Mouse (Mus musculus) limb, embryonic 11.5 days (tissue): Measurements from ENCODE around the gene Hoxa4. TPM values are rescaled to one million over a fixed set of nuclear protein-coding genes. Genes with fewer than 3 reads are reported as not detected.
A peak's percentile ranks its signal among the peaks of the same experiment; 100 is the strongest.

ENCODE experiments used
- ATAC-seq: fragments of 200-750 bp; cut with Nextera tagmentation; 2 replicates; pipeline ENCODE4 v1.8.0; 2017; ENCODE audit warnings: low read depth; ENCODE audit not compliant: insufficient number of reproducible peaks, low FRiP score, low TSS enrichment
- DNase-seq: peaks from one replicate; pipeline ENCODE4 v3.0.0-alpha.2; 2015; ENCODE audit warnings: low spot score
- H3K27ac ChIP-seq: fragments of 300-500 bp; sonication (generic); replicated peaks from 2 replicates; pipeline ENCODE4 v1.5.1; 2014; ENCODE audit warnings: low read depth, mild to moderate bottlenecking, low read length
- H3K27me3 ChIP-seq: fragments of 300-500 bp; sonication (generic); 2 replicates; pipeline ENCODE4 v1.6.1; 2014; ENCODE audit warnings: mild to moderate bottlenecking, low read length, mixed read lengths; ENCODE audit not compliant: control insufficient read depth, insufficient read depth
- H3K36me3 ChIP-seq: fragments of 300-500 bp; sonication (generic); 2 replicates; pipeline ENCODE4 v1.6.1; 2014; ENCODE audit warnings: mild to moderate bottlenecking, low read length, moderate library complexity, mixed read lengths; ENCODE audit not compliant: control insufficient read depth, insufficient read depth
- H3K4me1 ChIP-seq: fragments of 300-500 bp; sonication (generic); 2 replicates; pipeline ENCODE4 v1.6.1; 2014; ENCODE audit warnings: low read length, mixed read lengths; ENCODE audit not compliant: control insufficient read depth, insufficient read depth
- H3K4me2 ChIP-seq: fragments of 300-500 bp; sonication (generic); 2 replicates; pipeline ENCODE4 v1.6.1; 2014; ENCODE audit warnings: low read depth, mild to moderate bottlenecking, moderate library complexity; ENCODE audit not compliant: severe bottlenecking
- H3K4me3 ChIP-seq: fragments of 300-500 bp; sonication (generic); 2 replicates; pipeline ENCODE4 v1.5.1; 2014; ENCODE audit warnings: low read depth, low read length
- H3K9ac ChIP-seq: fragments of 300-500 bp; sonication (generic); 2 replicates; pipeline ENCODE4 v1.6.1; 2014; ENCODE audit warnings: mild to moderate bottlenecking, low read length
- H3K9me3 ChIP-seq: fragments of 300-500 bp; sonication (generic); 2 replicates; pipeline ENCODE4 v1.6.1; 2016; ENCODE audit warnings: low read length; ENCODE audit not compliant: control insufficient read depth
- WGBS: fragments of 180-500 bp; shearing (Covaris S2); extraction: QIAGEN DNeasy Blood & Tissue Kit; methylation state at CpG from one replicate; pipeline ENCODE4 v1.1.7; 2014; 5-methylcytosine and 5-hydroxymethylcytosine counted together
- polyA plus RNA-seq: library from polyadenylated mRNA; unstranded; fragments of >200 nt; fragmentation: Nextera tagmentation; extraction: Ambion mirVana; gene quantifications from 2 replicates; pipeline ENCODE4 v1.2.1, GENCODE M21; 2014

Hoxa4 gene
- polyA plus RNA-seq, 1 experiment from 2014 or later: 1.0 TPM

DNA sequence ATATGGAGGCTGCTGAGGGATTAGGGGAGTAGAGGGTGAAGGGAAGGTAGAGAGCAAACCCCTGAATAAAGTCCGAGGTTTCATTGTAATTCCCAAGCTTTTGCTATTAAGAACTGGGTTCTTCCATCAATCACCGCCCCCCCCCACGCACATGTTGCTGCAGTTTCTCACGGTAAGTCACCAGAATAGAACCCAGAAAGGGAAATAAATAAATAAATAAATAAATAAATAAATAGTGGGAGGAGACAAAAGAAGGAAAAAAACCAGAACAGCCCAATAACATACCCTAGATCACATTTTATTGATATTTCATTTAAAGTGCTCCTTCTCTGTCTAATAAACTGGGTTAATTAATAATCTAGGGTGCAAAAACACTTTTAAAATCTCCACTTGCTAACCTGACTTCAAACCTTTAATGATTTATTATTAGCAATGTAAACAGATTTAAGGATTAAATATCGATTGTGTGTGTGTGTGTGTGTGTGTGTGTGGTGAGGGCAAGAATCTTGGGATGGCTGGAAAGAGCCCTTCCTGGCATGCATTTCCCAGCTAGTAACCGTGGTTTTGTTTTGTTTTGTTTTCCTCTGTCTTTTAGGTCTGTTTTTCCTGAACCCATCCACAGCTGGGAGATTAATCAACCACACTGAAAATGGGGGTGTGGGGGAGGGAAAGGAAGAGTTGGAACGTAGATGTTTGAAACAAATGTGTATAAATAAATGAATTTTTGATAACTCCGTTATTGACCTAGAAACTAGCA lies 30.0 kb downstream of the Hoxa4 start:
- Histone ChIP-seq H3K27ac (no peak overlapping the region), H3K4me2 (peak overlapping the region; percentile 97; the same call in 1 of the 2 replicates), H3K9ac (no peak overlapping the region), H3K27me3 (peaks cover 23% of the 10 kb centered on the region), H3K4me3 (no peak overlapping the region), H3K36me3 (no peaks in the 10 kb centered on the region), H3K4me1 (peaks cover 58% of the 10 kb centered on the region), H3K9me3 (no peaks in the 10 kb centered on the region)
- no peak for ATAC-seq
- DNase-seq: peak; percentile 23
- 7% methylated on average over 8 of the region's 8 CpGs for WGBS

DNA sequence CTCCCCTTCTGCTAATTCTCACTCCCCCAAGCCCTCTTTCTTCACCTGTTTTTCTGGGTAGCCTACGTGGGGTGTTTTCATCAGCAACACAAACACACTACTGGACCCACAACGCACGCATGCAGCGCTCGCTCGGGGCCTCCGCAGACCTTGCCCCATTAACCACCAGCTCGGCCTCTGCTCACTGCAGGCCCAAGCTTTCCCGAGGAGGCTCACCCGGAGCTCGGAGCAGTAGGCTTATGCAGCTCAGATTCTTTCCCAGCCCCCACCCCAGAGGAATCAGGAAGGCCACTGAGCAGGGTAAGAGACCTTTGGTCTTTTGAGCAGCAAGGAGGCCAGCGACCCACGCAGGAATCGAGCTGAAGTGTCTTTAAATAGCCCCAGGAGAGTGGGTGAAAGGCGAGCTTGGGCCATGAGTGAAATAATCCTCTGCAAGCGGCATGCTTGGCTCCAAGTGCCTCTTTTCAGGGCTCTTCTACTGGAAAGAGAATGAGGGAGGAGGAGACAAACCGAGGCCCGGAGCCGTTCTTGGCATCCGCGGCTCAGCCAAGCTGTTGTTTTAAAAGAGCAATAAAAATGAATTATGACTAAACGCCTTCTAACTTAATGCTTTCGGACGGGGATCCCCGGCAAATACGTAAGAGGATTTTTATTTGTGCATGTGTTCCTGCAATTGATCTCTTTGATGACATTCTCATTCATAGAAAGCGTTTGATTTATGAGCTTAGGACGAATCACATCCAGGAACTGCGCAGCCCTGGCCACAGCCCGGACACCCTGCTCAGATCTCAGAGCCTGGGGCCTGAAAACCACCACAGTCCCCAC lies 30.8 kb downstream of the Hoxa4 start:
- Histone ChIP-seq H3K27ac (peak overlapping the region; percentile 48), H3K4me3 (peak overlapping the region; percentile 12; the same call in 1 of the 2 replicates), H3K36me3 (no peaks in the 10 kb centered on the region), H3K9me3 (no peaks in the 10 kb centered on the region), H3K9ac (0 out of 2 replicates have a peak overlapping the region, but pooled peaks have one; percentile 34), H3K4me2 (peak overlapping the region; percentile 97), H3K4me1 (peaks cover 54% of the 10 kb centered on the region), H3K27me3 (peaks cover 29% of the 10 kb centered on the region)
- ATAC-seq (peak; percentile 52; the same call in 1 of the 2 replicates), DNase-seq (peak; percentile 76)
- under 1% methylated on average over 30 of the region's 30 CpGs for WGBS

GRCm38 (mm10) chr6:52159979-52160378 lies 31.6 kb downstream of the Hoxa4 start:
- ATAC-seq (no peak), DNase-seq (no peak)
- Histone ChIP-seq H3K27ac (peak overlapping the region; percentile 48; the same call in 1 of the 2 replicates), H3K27me3 (peaks cover 34% of the 10 kb centered on the region), H3K4me1 (peaks cover 50% of the 10 kb centered on the region), H3K9ac (no peak overlapping the region), H3K36me3 (no peaks in the 10 kb centered on the region), H3K9me3 (no peaks in the 10 kb centered on the region), H3K4me2 (peak overlapping the region; percentile 97), H3K4me3 (no peak overlapping the region)
- 4% methylated on average over 9 of the region's 9 CpGs for WGBS

- DNase-seq (peak; percentile 52), ATAC-seq (no peak)
- 4% methylated on average over 12 of the region's 12 CpGs for WGBS
- Histone ChIP-seq H3K27me3 (peaks cover 40% of the 10 kb centered on the region), H3K4me1 (peaks cover 42% of the 10 kb centered on the region), H3K4me2 (peak overlapping the region; percentile 97), H3K27ac (no peak overlapping the region), H3K4me3 (peak overlapping the region; percentile 73), H3K9me3 (no peaks in the 10 kb centered on the region), H3K36me3 (no peaks in the 10 kb centered on the region), H3K9ac (no peak overlapping the region)
Measured at GRCm38 (mm10) chr6:52159164-52159761, 32.3 kb downstream of the Hoxa4 start.

- H3K4me1 ChIP-seq: peaks cover 34% of the 10 kb centered on the region
- H3K36me3 ChIP-seq: no peaks in the 10 kb centered on the region
- ATAC-seq: peak; percentile 76
- peak; percentile 88 for DNase-seq
- peak within 1 kb of the TSS; percentile 73 for H3K4me3 ChIP-seq
- H3K4me2 ChIP-seq: peak within 1 kb of the TSS; percentile 97
- peak within 1 kb of the TSS; percentile 52 for H3K27ac ChIP-seq
- H3K27me3 ChIP-seq: peaks cover 43% of the 10 kb centered on the region
- under 1% methylated on average over 53 of the region's 55 CpGs for WGBS
- H3K9ac ChIP-seq: peak within 1 kb of the TSS; percentile 51
- H3K9me3 ChIP-seq: no peaks in the 10 kb centered on the region
Measured at GRCm38 (mm10) chr6:52158276-52159051, 33.1 kb downstream of the Hoxa4 start, which contains the start of gene Hoxa1. Gene Hoxa1 (minus strand): TSS chr6:52158317.

- Histone ChIP-seq H3K4me1 (peaks cover 28% of the 10 kb centered on the region), H3K36me3 (no peaks in the 10 kb centered on the region), H3K4me3 (peak overlapping the region; percentile 73), H3K27me3 (peaks cover 45% of the 10 kb centered on the region), H3K9me3 (no peaks in the 10 kb centered on the region), H3K9ac (no peak overlapping the region), H3K27ac (no peak overlapping the region), H3K4me2 (peak overlapping the region; percentile 97)
- ATAC-seq (peak; percentile 37), DNase-seq (no peak)
- WGBS: under 1% methylated on average over 32 of the region's 32 CpGs
Measured at GRCm38 (mm10) chr6:52157466-52158275, 33.9 kb downstream of the Hoxa4 start.

DNA sequence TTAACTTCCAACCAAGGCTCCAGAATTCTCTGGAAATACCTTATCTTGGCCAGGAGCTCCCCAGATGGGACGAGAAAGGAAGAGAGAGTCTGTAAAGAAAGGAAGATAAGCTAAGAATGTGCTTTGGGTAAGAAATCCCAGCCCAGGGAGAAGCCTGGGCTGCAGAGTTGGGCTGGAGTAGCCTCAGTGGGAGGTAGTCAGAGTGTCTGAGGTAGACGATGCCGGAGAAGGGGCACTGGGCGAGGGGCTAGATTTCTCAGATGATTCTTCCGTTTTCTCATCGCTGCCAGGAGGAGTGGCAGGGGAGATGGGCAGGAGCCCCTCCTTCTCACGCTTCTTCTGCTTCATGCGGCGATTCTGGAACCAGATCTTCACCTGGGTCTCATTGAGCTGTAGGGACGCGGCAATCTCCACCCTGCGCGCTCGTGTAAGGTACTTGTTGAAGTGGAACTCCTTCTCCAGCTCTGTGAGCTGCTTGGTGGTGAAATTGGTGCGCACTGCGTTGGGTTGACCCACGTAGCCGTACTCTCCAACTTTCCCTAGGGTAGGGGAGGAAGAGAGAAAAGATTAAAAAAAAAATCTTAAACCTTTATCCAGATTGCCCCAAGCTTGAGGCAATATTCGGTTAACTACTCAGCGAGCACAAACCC lies 34.9 kb downstream of the Hoxa4 start:
- ATAC-seq (no peak), DNase-seq (peak; percentile 44)
- Histone ChIP-seq H3K4me1 (peaks cover 28% of the 10 kb centered on the region), H3K27ac (no peak overlapping the region), H3K9me3 (no peaks in the 10 kb centered on the region), H3K4me3 (no peak overlapping the region), H3K27me3 (peaks cover 52% of the 10 kb centered on the region), H3K9ac (no peak overlapping the region), H3K36me3 (no peaks in the 10 kb centered on the region), H3K4me2 (peak overlapping the region; percentile 8; the same call in 1 of the 2 replicates)
- WGBS: 2% methylated on average over 20 of the region's 20 CpGs
